Mouse (Mus musculus) thymus, adult 18-20 months (tissue): ENCODE data around the gene Dlg4.
A peak's percentile ranks its signal among the peaks of the same experiment; 100 is the strongest.
"Not testable (repeated sequence)": the region's sequence is repeated elsewhere in the genome, so short reads cannot be mapped to it uniquely, and the experiment has no call there.

Experiments
- DNase-seq, 2 experiments: peaks; one replicate each; pipeline ENCODE4 v3.0.0; 2022; ENCODE audit warnings: mixed read lengths in 2 of 2

The Dlg4 gene

GRCm38 (mm10) chr11:70053898-70054570 is 37.3 kb downstream of the Dlg4 start, which contains the start of gene Asgr1:
Gene Asgr1 (plus strand): TSS chr11:70054085.
- DNase-seq: no peak

GRCm38 (mm10) chr11:70055618-70056214 is 39.0 kb downstream of the Dlg4 start:
- DNase-seq: peak; percentile 25 to 41

- DNase-seq: no peak
Measured at GRCm38 (mm10) chr11:70057805-70058204, 41.1 kb downstream of the Dlg4 start.

GRCm38 (mm10) chr11:70059930-70060329 is 43.2 kb downstream of the Dlg4 start:
- DNase-seq: no peak

- no peak for DNase-seq
Measured at GRCm38 (mm10) chr11:70063053-70063452, 46.3 kb downstream of the Dlg4 start.

- DNase-seq: no peak
Measured at GRCm38 (mm10) chr11:70066701-70067100, 50.0 kb downstream of the Dlg4 start.

- DNase-seq: no peak
Measured at GRCm38 (mm10) chr11:70068245-70068644, 51.5 kb downstream of the Dlg4 start.

- DNase-seq: no peak
Measured at GRCm38 (mm10) chr11:70070057-70070456, 53.3 kb downstream of the Dlg4 start.

GRCm38 (mm10) chr11:70070603-70071002 is 53.9 kb downstream of the Dlg4 start:
- not testable (repeated sequence) for DNase-seq

GRCm38 (mm10) chr11:70074379-70075071 is 57.8 kb downstream of the Dlg4 start:
- DNase-seq: peak in 1 of 2 experiments; percentile 22

GRCm38 (mm10) chr11:70075581-70075980 is 58.8 kb downstream of the Dlg4 start:
- no peak for DNase-seq

GRCm38 (mm10) chr11:70077441-70077840 is 60.7 kb downstream of the Dlg4 start:
- no peak for DNase-seq

- DNase-seq: no peak
Measured at GRCm38 (mm10) chr11:70079175-70079574, 62.4 kb downstream of the Dlg4 start.

- DNase-seq: peak; percentile 59 to 68
Measured at GRCm38 (mm10) chr11:70079928-70080327, 63.2 kb downstream of the Dlg4 start.

GRCm38 (mm10) chr11:70080803-70081590 is 64.3 kb downstream of the Dlg4 start:
- no peak for DNase-seq

GRCm38 (mm10) chr11:70084563-70084962 is 67.8 kb downstream of the Dlg4 start:
- DNase-seq: no peak

GRCm38 (mm10) chr11:70091986-70092783 is 75.4 kb downstream of the Dlg4 start, which contains the start of gene Asgr2:
Gene Asgr2 (plus strand): TSS chr11:70092644.
- no peak for DNase-seq
